Mouse (Mus musculus): ENCODE measurements at regions not wholly inside any gene's neighbourhood (a gene's known extent, or its start where the extent isn't known, plus 50 kb on each side); places are given as distances from the start of the nearest gene placed in this dataset.

DNA sequence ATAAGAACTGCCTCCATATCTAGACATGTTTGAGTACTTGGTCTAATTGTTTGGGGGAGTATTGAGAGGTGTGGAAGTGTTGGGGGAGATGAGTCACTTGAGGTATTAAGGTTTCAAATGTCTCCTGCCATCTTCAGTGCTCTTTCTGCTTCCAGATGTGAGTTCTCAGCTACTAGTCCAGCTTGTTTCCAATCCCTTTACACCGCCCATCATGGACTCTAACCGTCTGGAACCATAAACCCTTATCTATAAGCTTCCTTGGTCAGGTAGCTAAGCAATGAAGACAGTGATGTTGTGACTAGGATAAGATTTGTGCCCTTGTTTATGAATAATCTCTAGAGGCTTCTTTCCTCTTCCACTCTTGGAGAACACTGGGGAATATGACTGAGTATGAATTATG, 183.7 kb downstream of the Galc start:
- TF ChIP-seq CTCF (IDR thresholded peaks at IDR 0.05; ENCODE audit: borderline replicate concordance, insufficient read depth, low read length) (no peak), POLR2A (IDR thresholded peaks at IDR 0.05; ENCODE audit: low read depth, low read length) (no peak)
